Mouse (Mus musculus) hindbrain, postnatal 0 days (tissue): Measurements from ENCODE around the gene Slc15a2. TPM values are rescaled to one million over a fixed set of nuclear protein-coding genes. Genes with fewer than 3 reads are reported as not detected.

Experiments
- ATAC-seq: fragments of 200-750 bp; cut with Nextera tagmentation; 2 replicates; pipeline ENCODE4 v1.8.0; 2017; ENCODE audit warnings: mild to moderate bottlenecking, moderate TSS enrichment, moderate library complexity
- DNase-seq: peaks from one replicate; pipeline ENCODE4 v3.0.0-alpha.2; 2015; ENCODE audit warnings: low spot score
- H3K27ac ChIP-seq: fragments of 300-500 bp; sonication (generic); 2 replicates; pipeline ENCODE4 v1.5.1; 2014; ENCODE audit warnings: mild to moderate bottlenecking
- H3K27me3 ChIP-seq: fragments of 300-500 bp; sonication (generic); 2 replicates; pipeline ENCODE4 v1.6.1; 2014; ENCODE audit warnings: low read length, mixed read lengths; ENCODE audit not compliant: insufficient read depth
- H3K36me3 ChIP-seq: fragments of 300-500 bp; sonication (generic); 2 replicates; pipeline ENCODE4 v1.6.1; 2014; ENCODE audit warnings: low read length, mixed read lengths; ENCODE audit not compliant: insufficient read depth
- H3K4me1 ChIP-seq: fragments of 300-500 bp; sonication (generic); 2 replicates; pipeline ENCODE4 v1.6.1; 2014; ENCODE audit warnings: antibody characterized with exemption, low read length, mixed read lengths; ENCODE audit not compliant: insufficient read depth
- H3K4me2 ChIP-seq: fragments of 300-500 bp; sonication (generic); 2 replicates; pipeline ENCODE4 v1.6.1; 2014; ENCODE audit warnings: low read depth, mild to moderate bottlenecking, low read length, moderate library complexity, mixed read lengths
- H3K4me3 ChIP-seq: fragments of 300-500 bp; sonication (generic); 2 replicates; pipeline ENCODE4 v1.5.1; 2014; ENCODE audit warnings: low read length
- H3K9ac ChIP-seq: fragments of 300-500 bp; sonication (generic); replicated peaks from 2 replicates; pipeline ENCODE4 v1.6.1; 2014; ENCODE audit warnings: mild to moderate bottlenecking, low read length, moderate library complexity, mixed read lengths
- H3K9me3 ChIP-seq: fragments of 300-500 bp; sonication (generic); 2 replicates; pipeline ENCODE4 v1.6.1; 2016; ENCODE audit warnings: low read length, mixed read lengths
- CTCF ChIP-seq: IDR thresholded peaks from 2 replicates; pipeline ENCODE4 v1.5.1; 2016; ENCODE audit warnings: antibody characterized with exemption, control low read depth, low read depth
- WGBS: fragments of 180-500 bp; shearing (Covaris S2); extraction: QIAGEN DNeasy Blood & Tissue Kit; methylation state at CpG from one replicate; pipeline ENCODE4 v1.1.7; 2014; 5-methylcytosine and 5-hydroxymethylcytosine counted together
- polyA plus RNA-seq: library from polyadenylated mRNA; unstranded; fragments of >200 nt; fragmentation: Nextera tagmentation; extraction: Ambion mirVana; gene quantifications from 2 replicates; pipeline ENCODE4 v1.2.1, GENCODE M21; 2015
- total RNA-seq: library from RNA; depleted of rRNA; stranded (reverse); fragments of >200 nt; gene quantifications from 2 replicates; pipeline ENCODE4 v1.2.3, GENCODE M21; 2014

The Slc15a2 gene
- total and polyA plus RNA-seq, 2 experiments from 2014 or later, result 25.5 to 30.3 TPM

DNA sequence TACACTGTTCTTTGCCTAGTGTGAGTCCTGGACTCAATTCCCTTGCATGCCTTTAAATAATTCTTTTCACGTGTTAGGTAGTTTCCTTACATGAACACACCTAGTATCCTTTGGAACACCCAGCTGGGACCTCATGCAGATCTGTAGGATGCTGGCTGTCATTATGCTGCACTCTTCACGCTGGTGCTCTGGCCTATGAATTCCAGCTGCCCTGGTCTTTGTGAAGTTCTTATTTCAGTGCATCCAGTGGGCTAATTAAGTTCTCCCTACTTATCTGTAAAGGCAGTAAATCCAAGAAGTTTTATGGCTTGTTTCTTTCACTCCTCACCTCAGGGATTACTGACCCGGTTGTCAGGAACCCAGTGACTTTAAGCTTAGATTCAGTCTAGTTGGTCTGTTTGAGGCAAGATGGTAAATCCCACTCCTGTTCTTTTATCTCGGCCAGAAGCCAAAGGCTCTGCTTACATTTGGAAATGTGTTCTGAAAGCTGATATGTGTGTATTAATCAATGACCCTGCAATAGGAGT is 45.3 kb downstream of the Slc15a2 start:
- 69% methylated on average over 4 of the region's 4 CpGs for WGBS
- no peak for TF ChIP-seq CTCF
- Histone ChIP-seq H3K9me3 (no peaks in the 10 kb centered on the region), H3K9ac (no peak overlapping the region), H3K4me3 (no peak overlapping the region), H3K4me2 (no peak overlapping the region), H3K27ac (no peak overlapping the region), H3K36me3 (no peaks in the 10 kb centered on the region), H3K4me1 (no peaks in the 10 kb centered on the region), H3K27me3 (no peaks in the 10 kb centered on the region)
- DNase-seq (no peak), ATAC-seq (no peak)

GRCm38 (mm10) chr16:36735421-36735820 is 49.3 kb downstream of the Slc15a2 start:
- DNase-seq (no peak), ATAC-seq (no peak)
- H3K9ac ChIP-seq, result no peak overlapping the region
- no peak overlapping the region for H3K4me2 ChIP-seq
- TF ChIP-seq CTCF, result peak; percentile 14
- H3K27me3 ChIP-seq, result no peaks in the 10 kb centered on the region
- no peaks in the 10 kb centered on the region for H3K36me3 ChIP-seq
- no peak overlapping the region for H3K27ac ChIP-seq
- no peaks in the 10 kb centered on the region for H3K4me1 ChIP-seq
- 87% methylated on average over 3 of the region's 3 CpGs for WGBS
- no peak overlapping the region for H3K4me3 ChIP-seq
- no peaks in the 10 kb centered on the region for H3K9me3 ChIP-seq

DNA sequence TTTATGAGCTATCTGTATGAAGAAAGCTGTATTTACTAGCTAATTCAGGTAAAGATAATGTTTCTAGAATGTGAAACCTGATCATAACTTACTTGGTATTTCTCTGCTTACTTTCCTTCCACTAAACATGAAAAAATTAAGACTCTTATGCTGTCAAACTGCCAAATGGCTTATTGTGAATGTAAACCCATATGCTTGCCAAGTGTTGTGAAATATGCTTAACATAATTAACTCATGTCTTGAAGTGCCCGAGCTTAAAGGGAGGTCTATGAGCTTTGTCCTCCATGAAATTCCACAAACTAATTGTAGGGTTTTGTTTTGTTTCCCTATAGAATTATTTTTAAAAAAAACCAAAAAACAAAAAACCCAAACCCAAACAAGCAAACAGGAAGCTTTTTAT is 50.9 kb downstream of the Slc15a2 start:
- Histone ChIP-seq H3K4me2 (no peak overlapping the region), H3K36me3 (no peaks in the 10 kb centered on the region), H3K9me3 (no peaks in the 10 kb centered on the region), H3K27ac (no peak overlapping the region), H3K9ac (no peak overlapping the region), H3K4me3 (no peak overlapping the region), H3K27me3 (no peaks in the 10 kb centered on the region), H3K4me1 (no peaks in the 10 kb centered on the region)
- WGBS, result 47% methylated on average over 1 of the region's 1 CpGs
- TF ChIP-seq CTCF, result no peak
- DNase-seq (peak; percentile 11), ATAC-seq (no peak)

DNA sequence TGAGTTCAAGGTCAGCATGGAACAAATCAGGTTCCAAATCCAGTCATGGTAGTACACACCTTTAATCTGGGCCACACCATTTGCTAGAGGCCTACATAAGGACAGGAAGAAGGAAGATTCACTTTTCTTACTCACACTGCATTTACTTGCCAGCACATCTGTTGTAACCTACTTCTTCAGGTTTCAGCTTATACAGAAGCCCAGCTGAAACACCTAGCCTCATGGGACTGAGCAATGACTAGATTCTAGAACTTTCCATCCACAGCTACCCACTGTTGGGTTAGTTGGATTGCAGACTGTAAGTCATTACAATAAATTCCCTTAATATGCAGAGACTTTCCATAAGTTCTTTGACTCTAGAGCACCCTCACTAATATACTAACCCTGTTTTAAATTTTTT is 52.2 kb downstream of the Slc15a2 start:
- TF ChIP-seq CTCF, result no peak
- no peaks in the 10 kb centered on the region for H3K4me1 ChIP-seq
- ATAC-seq, result no peak

GRCm38 (mm10) chr16:36728959-36729358 is 55.8 kb downstream of the Slc15a2 start:
- H3K4me2 ChIP-seq, result no peak overlapping the region
- no peak for DNase-seq
- H3K9ac ChIP-seq, result no peak overlapping the region
- H3K36me3 ChIP-seq, result no peaks in the 10 kb centered on the region
- H3K27me3 ChIP-seq, result no peaks in the 10 kb centered on the region
- 97% methylated on average over 2 of the region's 2 CpGs for WGBS
- no peak overlapping the region for H3K4me3 ChIP-seq
- ATAC-seq, result no peak
- H3K27ac ChIP-seq, result no peak overlapping the region
- no peak for TF ChIP-seq CTCF
- no peaks in the 10 kb centered on the region for H3K9me3 ChIP-seq
- H3K4me1 ChIP-seq, result no peaks in the 10 kb centered on the region

More for the DNA sequence above, 52.2 kb downstream of the Slc15a2 start:
- Histone ChIP-seq H3K27me3 (no peaks in the 10 kb centered on the region), H3K36me3 (no peaks in the 10 kb centered on the region), H3K9ac (no peak overlapping the region), H3K4me2 (no peak overlapping the region), H3K27ac (no peak overlapping the region), H3K4me3 (no peak overlapping the region), H3K9me3 (no peaks in the 10 kb centered on the region)
- no peak for DNase-seq

- TF ChIP-seq CTCF, result peak; percentile 67
- Histone ChIP-seq H3K4me2 (no peak overlapping the region), H3K9ac (no peak overlapping the region), H3K4me1 (no peaks in the 10 kb centered on the region), H3K36me3 (no peaks in the 10 kb centered on the region), H3K4me3 (no peak overlapping the region), H3K27me3 (no peaks in the 10 kb centered on the region), H3K27ac (no peak overlapping the region), H3K9me3 (no peaks in the 10 kb centered on the region)
- 58% methylated on average over 3 of the region's 3 CpGs for WGBS
- ATAC-seq (peak; percentile 72; the same call in 1 of the 2 replicates), DNase-seq (peak; percentile 71)
Measured at GRCm38 (mm10) chr16:36723880-36724443, 60.8 kb downstream of the Slc15a2 start.

DNA sequence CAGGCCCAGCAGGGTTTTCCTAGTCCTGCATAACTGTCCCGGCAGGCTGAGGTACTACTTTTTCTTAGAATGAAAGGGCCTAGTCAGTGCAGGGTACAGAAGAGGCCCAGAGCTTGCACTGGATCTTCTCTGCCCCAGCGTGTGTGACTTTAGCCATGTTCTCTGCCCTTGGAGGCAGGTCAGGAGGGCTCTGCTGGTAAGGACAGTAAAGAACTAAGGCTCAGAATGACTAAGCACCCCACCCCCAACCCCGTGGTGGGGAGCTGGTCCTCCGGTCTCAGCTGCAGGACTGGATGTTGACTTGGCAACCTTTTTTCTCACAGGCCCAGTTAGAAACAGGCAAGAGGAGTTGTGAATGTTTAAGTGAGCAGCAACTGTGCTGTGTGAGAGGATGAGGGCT is 62.0 kb downstream of the Slc15a2 start:
- 14% methylated on average over 4 of the region's 4 CpGs for WGBS

More for the DNA sequence above, 62.0 kb downstream of the Slc15a2 start:
- no peaks in the 10 kb centered on the region for H3K4me1 ChIP-seq
- ATAC-seq, result no peak
- no peaks in the 10 kb centered on the region for H3K9me3 ChIP-seq
- H3K27me3 ChIP-seq, result no peaks in the 10 kb centered on the region
- H3K36me3 ChIP-seq, result no peaks in the 10 kb centered on the region
- H3K4me2 ChIP-seq, result no peak overlapping the region
- no peak overlapping the region for H3K4me3 ChIP-seq
- H3K9ac ChIP-seq, result no peak overlapping the region
- DNase-seq, result no peak
- TF ChIP-seq CTCF, result no peak
- H3K27ac ChIP-seq, result no peak overlapping the region
